Mouse (Mus musculus) heart, adult 2 months (tissue): Measurements from ENCODE around the gene Slc25a54. TPM values are rescaled to one million over a fixed set of nuclear protein-coding genes. Genes with fewer than 3 reads are reported as not detected.

Source experiments
- DNase-seq, 2 experiments: peaks; one replicate each; pipeline ENCODE4 v3.0.0; 2021
- H3K27ac ChIP-seq: fragments of 200-600 bp; 2 replicates; pipeline ENCODE4 v1.8.1; 2022
- H3K27me3 ChIP-seq: fragments of 200-500 bp; 2 replicates; pipeline ENCODE4 v1.6.1; 2012; ENCODE audit warnings: mild to moderate bottlenecking, low read length, inconsistent platforms, mixed read lengths; ENCODE audit not compliant: control insufficient read depth, insufficient read depth
- H3K36me3 ChIP-seq: fragments of 200-500 bp; 2 replicates; pipeline ENCODE4 v1.6.1; 2012; ENCODE audit warnings: low read length, inconsistent platforms; ENCODE audit not compliant: control insufficient read depth, insufficient read depth
- H3K4me1 ChIP-seq: fragments of 200-500 bp; 2 replicates; pipeline ENCODE4 v1.6.1; 2011; ENCODE audit warnings: low read length; ENCODE audit not compliant: control insufficient read depth, insufficient read depth
- H3K4me3 ChIP-seq: fragments of 200-600 bp; 2 replicates; pipeline ENCODE4 v1.8.1; 2022
- H3K79me2 ChIP-seq: fragments of 200-500 bp; replicated peaks from 2 replicates; pipeline ENCODE4 v1.6.1; 2012; ENCODE audit warnings: mild to moderate bottlenecking, inconsistent platforms, low read length, moderate library complexity, mixed read lengths; ENCODE audit not compliant: control insufficient read depth, insufficient read depth
- H3K9ac ChIP-seq: fragments of 200-500 bp; 2 replicates; pipeline ENCODE4 v1.6.1; 2012; ENCODE audit warnings: low read depth, mild to moderate bottlenecking, control low read depth, inconsistent platforms, low read length, mixed read lengths
- CTCF ChIP-seq: fragments of 200-600 bp; IDR thresholded peaks from 2 replicates; pipeline ENCODE4 v1.8.1; 2022; ENCODE audit warnings: antibody characterized with exemption, mild to moderate bottlenecking, moderate library complexity
- EP300 ChIP-seq: fragments of 200-500 bp; IDR thresholded peaks from 2 replicates; pipeline ENCODE4 v1.6.1; 2011; ENCODE audit warnings: low read depth, low read length, control low read depth; ENCODE audit not compliant: insufficient read depth
- POLR2A ChIP-seq: fragments of 200-500 bp; IDR thresholded peaks from 2 replicates; pipeline ENCODE4 v1.6.1; 2011; ENCODE audit warnings: mild to moderate bottlenecking, low read depth, low read length, control low read depth; ENCODE audit not compliant: insufficient read depth
- WGBS: fragments of 180-500 bp; shearing (Covaris S2); methylation state at CpG from one replicate; pipeline ENCODE4 v1.1.7; 2018; 5-methylcytosine and 5-hydroxymethylcytosine counted together
- intact Hi-C: fragments of 180-260 bp; cut with DNase I; formaldehyde crosslinking; loops from one replicate; pipeline ENCODE4 v1.15.1; 2025
- polyA plus RNA-seq: library from polyadenylated mRNA; depleted of rRNA; stranded (reverse); fragments of >200 nt; gene quantifications from 2 replicates; pipeline ENCODE4 v1.2.3, GENCODE M21; 2012
- total RNA-seq, 2 experiments: library from RNA; stranded (reverse); gene quantifications; 2 replicates each; pipeline ENCODE4 v1.2.3; 2021

Gene Slc25a54
- total and polyA plus RNA-seq, 3 experiments = not detected

DNA sequence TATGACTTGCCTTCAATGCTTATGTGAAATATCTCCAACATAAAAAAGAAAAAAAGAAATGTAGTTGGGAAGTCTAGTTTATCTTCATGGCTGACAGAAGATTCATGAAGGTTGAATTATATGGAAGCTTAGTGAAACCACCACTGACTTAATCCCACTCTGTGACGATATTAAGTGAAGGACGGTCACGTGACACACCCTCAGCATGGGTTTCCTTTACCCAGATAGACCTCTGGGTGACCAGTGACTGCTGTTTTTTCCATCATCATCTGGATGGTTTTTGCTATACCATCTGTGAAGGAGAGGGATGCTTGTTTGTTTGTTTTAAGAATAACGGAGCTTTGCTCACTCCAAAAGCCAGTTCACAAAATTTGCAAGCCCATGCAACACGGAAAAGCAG lies 39.3 kb downstream of the Slc25a54 start:
- peaks cover 4% of the 10 kb centered on the region for H3K36me3 ChIP-seq
- no peak overlapping the region for H3K4me3 ChIP-seq
- H3K9ac ChIP-seq = no peak overlapping the region
- H3K79me2 ChIP-seq = no peaks in the 10 kb centered on the region
- no peak for DNase-seq
- peaks cover 3% of the 10 kb centered on the region for H3K4me1 ChIP-seq
- intact Hi-C loops = no loop called here
- no peak for TF ChIP-seq POLR2A
- TF ChIP-seq CTCF = no peak
- TF ChIP-seq EP300 = no peak
- 83% methylated on average over 5 of the region's 5 CpGs for WGBS
- H3K27me3 ChIP-seq = no peaks in the 10 kb centered on the region
- H3K27ac ChIP-seq = no peak overlapping the region

DNA sequence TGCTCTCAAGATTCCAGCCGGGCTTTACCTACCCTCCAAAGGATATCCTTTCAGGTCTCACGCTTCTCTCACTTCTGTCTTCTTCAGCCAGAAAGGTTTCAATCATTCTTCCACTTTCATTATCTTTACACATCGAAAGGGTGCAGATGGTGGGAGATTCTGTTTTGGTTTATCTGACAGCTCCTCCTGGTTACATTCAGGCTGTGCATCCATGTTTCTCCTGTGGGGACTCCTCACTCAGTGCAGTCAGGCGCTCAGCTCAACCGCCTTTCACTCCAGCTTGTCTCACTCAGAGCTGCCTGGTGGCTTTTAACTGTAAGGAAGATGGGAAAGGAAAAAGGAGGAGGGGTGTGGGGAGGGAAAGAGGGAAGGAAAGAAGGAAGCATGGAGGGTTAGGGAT lies 39.7 kb downstream of the Slc25a54 start:
- Histone ChIP-seq H3K79me2 (no peaks in the 10 kb centered on the region), H3K9ac (no peak overlapping the region), H3K36me3 (peaks cover 4% of the 10 kb centered on the region), H3K27me3 (no peaks in the 10 kb centered on the region), H3K4me1 (peaks cover 3% of the 10 kb centered on the region), H3K4me3 (no peak overlapping the region), H3K27ac (no peak overlapping the region)
- no peak for DNase-seq
- TF ChIP-seq EP300 = no peak
- WGBS = 88% methylated on average over 5 of the region's 5 CpGs
- intact Hi-C loops = loop anchor here (10.0 kb wide), 1 partner anchor 95 kb away; the partner anchor contains the start of gene Fam102b

GRCm38 (mm10) chr3:109122641-109123530 lies 42.6 kb downstream of the Slc25a54 start, which contains the start of gene Slc25a24:
TSS of gene Slc25a24 (plus strand) at chr3:109123149.
- peak; percentile 73 to 77 for DNase-seq
- no peaks in the 10 kb centered on the region for H3K79me2 ChIP-seq
- H3K36me3 ChIP-seq = peaks cover 4% of the 10 kb centered on the region
- H3K4me3 ChIP-seq = peak within 1 kb of the TSS; percentile 88
- no peaks in the 10 kb centered on the region for H3K27me3 ChIP-seq
- TF ChIP-seq CTCF (no peak), POLR2A (no peak; the same call in 1 of the 2 replicates), EP300 (no peak)
- intact Hi-C loops = loop anchor here (10.0 kb wide), 1 partner anchor 98 kb away; the partner anchor contains the start of gene Fam102b
- WGBS = 2% methylated on average over 36 of the region's 49 CpGs
- H3K27ac ChIP-seq = peak within 1 kb of the TSS; percentile 92
- peaks cover 5% of the 10 kb centered on the region for H3K4me1 ChIP-seq
- peak within 1 kb of the TSS; percentile 100 for H3K9ac ChIP-seq

- Histone ChIP-seq H3K79me2 (no peaks in the 10 kb centered on the region), H3K36me3 (peaks cover 4% of the 10 kb centered on the region), H3K27me3 (no peaks in the 10 kb centered on the region), H3K4me1 (peaks cover 5% of the 10 kb centered on the region), H3K27ac (peak overlapping the region; percentile 92), H3K9ac (peak overlapping the region; percentile 100), H3K4me3 (peak overlapping the region; percentile 88)
- WGBS = 1% methylated on average over 8 of the region's 8 CpGs
- TF ChIP-seq EP300 (no peak), CTCF (no peak), POLR2A (no peak)
- DNase-seq = peak; percentile 59 to 70
- intact Hi-C loops = loop anchor here (10.0 kb wide), 1 partner anchor 99 kb away; the partner anchor contains the start of gene Fam102b
These were observed 43.3 kb downstream of the Slc25a54 start for GRCm38 (mm10) chr3:109123531-109123981.

GRCm38 (mm10) chr3:109124091-109124490 lies 43.8 kb downstream of the Slc25a54 start:
- intact Hi-C loops = loop anchor here (10.0 kb wide), 1 partner anchor 99 kb away; the partner anchor contains the start of gene Fam102b
- Histone ChIP-seq H3K36me3 (peaks cover 4% of the 10 kb centered on the region), H3K27me3 (no peaks in the 10 kb centered on the region), H3K4me3 (peak overlapping the region; percentile 88), H3K79me2 (no peaks in the 10 kb centered on the region), H3K9ac (no peak overlapping the region), H3K27ac (peak overlapping the region; percentile 92), H3K4me1 (peaks cover 5% of the 10 kb centered on the region)
- no peak for TF ChIP-seq EP300
- TF ChIP-seq CTCF = peak; percentile 22; the same call in 1 of the 2 replicates
- no peak for TF ChIP-seq POLR2A
- 18% methylated on average over 4 of the region's 4 CpGs for WGBS
- no peak for DNase-seq

DNA sequence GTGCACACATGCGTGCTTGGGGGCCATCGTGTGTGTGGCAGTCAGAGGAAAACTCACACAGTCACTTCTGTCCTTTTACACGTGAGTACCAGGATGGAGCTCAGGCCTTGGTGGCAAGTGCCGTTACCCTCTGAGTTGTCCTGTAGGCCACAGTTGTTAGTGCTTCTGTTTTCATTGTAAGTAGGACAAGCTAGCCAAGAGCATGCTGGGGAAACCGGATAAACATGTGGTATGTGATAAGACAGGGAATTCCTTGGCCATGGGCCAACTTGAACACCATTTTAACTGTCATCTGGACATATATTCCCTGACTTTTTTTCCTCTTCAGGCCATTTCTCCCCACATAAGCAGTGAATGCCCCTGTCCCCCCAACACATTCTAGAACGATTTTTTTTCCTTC lies 45.3 kb downstream of the Slc25a54 start:
- H3K36me3 ChIP-seq = peaks cover 4% of the 10 kb centered on the region
- no peak overlapping the region for H3K4me3 ChIP-seq
- no peaks in the 10 kb centered on the region for H3K79me2 ChIP-seq
- TF ChIP-seq EP300 (no peak), POLR2A (no peak), CTCF (no peak)
- DNase-seq = no peak
- no peak overlapping the region for H3K9ac ChIP-seq
- 46% methylated on average over 6 of the region's 6 CpGs for WGBS
- H3K27ac ChIP-seq = no peak overlapping the region
- intact Hi-C loops = loop anchor here (10.0 kb wide), 1 partner anchor 101 kb away; the partner anchor contains the start of gene Fam102b
- H3K4me1 ChIP-seq = peaks cover 5% of the 10 kb centered on the region
- no peaks in the 10 kb centered on the region for H3K27me3 ChIP-seq
